Mouse (Mus musculus): ENCODE data around the gene Crtc1. TPM values are rescaled to one million over a fixed set of nuclear protein-coding genes. Genes with fewer than 3 reads are reported as not detected.
A peak's percentile ranks its signal among the peaks of the same experiment; 100 is the strongest.

The Crtc1 gene
- total and polyA plus RNA-seq, 2 experiments from 2014 or later = 51.7 to 52.9 TPM

- H3K4me2 ChIP-seq (ENCODE audit: low read depth) = peak overlapping the region; percentile 96
- DNase-seq (no peak), ATAC-seq (peak; percentile 61)
- TF ChIP-seq CTCF (IDR thresholded peaks at IDR 0.05; ENCODE audit: low read depth) = peak; percentile 4; the same call in 1 of the 2 replicates
- H3K4me3 ChIP-seq (ENCODE audit: low read depth, low read length) = peak overlapping the region; percentile 94
- H3K4me1 ChIP-seq (ENCODE audit: insufficient read depth) = peaks cover 19% of the 10 kb centered on the region
- peak overlapping the region; percentile 91 for H3K9ac ChIP-seq
- H3K27ac ChIP-seq (ENCODE audit: low read depth, low read length) = peak overlapping the region; percentile 91
- no peaks in the 10 kb centered on the region for H3K9me3 ChIP-seq (ENCODE audit: low read length)
- no peaks in the 10 kb centered on the region for H3K27me3 ChIP-seq (ENCODE audit: insufficient read depth, low read length)
- H3K36me3 ChIP-seq (ENCODE audit: insufficient read depth) = no peaks in the 10 kb centered on the region; the same call in 1 of the 2 replicates
- WGBS = 5% methylated on average over 56 of the region's 64 CpGs
These were observed 86.7 kb downstream of the Crtc1 start for GRCm38 (mm10) chr8:70352657-70353151.

GRCm38 (mm10) chr8:70352000-70352384 is 87.4 kb downstream of the Crtc1 start:
- no peak overlapping the region for H3K27ac ChIP-seq (ENCODE audit: low read depth, low read length)
- no peak for TF ChIP-seq CTCF (IDR thresholded peaks at IDR 0.05; ENCODE audit: low read depth)
- peak overlapping the region; percentile 91 for H3K9ac ChIP-seq
- ATAC-seq (no peak), DNase-seq (no peak)
- H3K4me3 ChIP-seq (ENCODE audit: low read depth, low read length) = peak overlapping the region; percentile 94
- H3K4me1 ChIP-seq (ENCODE audit: insufficient read depth) = peaks cover 19% of the 10 kb centered on the region
- H3K4me2 ChIP-seq (ENCODE audit: low read depth) = peak overlapping the region; percentile 96
- 24% methylated on average over 3 of the region's 3 CpGs for WGBS
- H3K9me3 ChIP-seq (ENCODE audit: low read length) = no peaks in the 10 kb centered on the region
- H3K36me3 ChIP-seq (ENCODE audit: insufficient read depth) = no peaks in the 10 kb centered on the region; the same call in 1 of the 2 replicates
- H3K27me3 ChIP-seq (ENCODE audit: insufficient read depth, low read length) = no peaks in the 10 kb centered on the region

- DNase-seq (no peak), ATAC-seq (no peak)
- Histone ChIP-seq H3K4me3 (ENCODE audit: low read depth, low read length) (peak overlapping the region; percentile 94), H3K4me1 (ENCODE audit: insufficient read depth) (peaks cover 19% of the 10 kb centered on the region), H3K4me2 (ENCODE audit: low read depth) (peak overlapping the region; percentile 96), H3K9me3 (ENCODE audit: low read length) (no peaks in the 10 kb centered on the region), H3K9ac (peak overlapping the region; percentile 91), H3K27me3 (ENCODE audit: insufficient read depth, low read length) (no peaks in the 10 kb centered on the region), H3K36me3 (ENCODE audit: insufficient read depth) (peaks cover 2% of the 10 kb centered on the region; the same call in 1 of the 2 replicates), H3K27ac (ENCODE audit: low read depth, low read length) (no peak overlapping the region)
- WGBS = 42% methylated on average over 15 of the region's 15 CpGs
- no peak for TF ChIP-seq CTCF (IDR thresholded peaks at IDR 0.05; ENCODE audit: low read depth)
These were observed 88.1 kb downstream of the Crtc1 start for GRCm38 (mm10) chr8:70351035-70351999.

- 0 out of 2 replicates have a peak overlapping the region, but pooled peaks have one; percentile 10 for H3K9ac ChIP-seq
- no peak overlapping the region for H3K27ac ChIP-seq (ENCODE audit: low read depth, low read length)
- DNase-seq (no peak), ATAC-seq (no peak)
- H3K27me3 ChIP-seq (ENCODE audit: insufficient read depth, low read length) = no peaks in the 10 kb centered on the region
- H3K4me1 ChIP-seq (ENCODE audit: insufficient read depth) = peaks cover 19% of the 10 kb centered on the region
- H3K4me2 ChIP-seq (ENCODE audit: low read depth) = no peak overlapping the region
- H3K9me3 ChIP-seq (ENCODE audit: low read length) = no peaks in the 10 kb centered on the region
- H3K36me3 ChIP-seq (ENCODE audit: insufficient read depth) = peaks cover 12% of the 10 kb centered on the region; the same call in 1 of the 2 replicates
- WGBS = 74% methylated on average over 1 of the region's 1 CpGs
- no peak for TF ChIP-seq CTCF (IDR thresholded peaks at IDR 0.05; ENCODE audit: low read depth)
- H3K4me3 ChIP-seq (ENCODE audit: low read depth, low read length) = no peak overlapping the region
These were observed 91.4 kb downstream of the Crtc1 start for GRCm38 (mm10) chr8:70347860-70348420.

- WGBS = 86% methylated on average over 4 of the region's 4 CpGs
- Histone ChIP-seq H3K27ac (ENCODE audit: low read depth, low read length) (no peak overlapping the region), H3K4me1 (ENCODE audit: insufficient read depth) (peaks cover 19% of the 10 kb centered on the region), H3K9ac (0 out of 2 replicates have a peak overlapping the region, but pooled peaks have one; percentile 10), H3K9me3 (ENCODE audit: low read length) (no peaks in the 10 kb centered on the region), H3K36me3 (ENCODE audit: insufficient read depth) (peaks cover 17% of the 10 kb centered on the region; the same call in 1 of the 2 replicates), H3K27me3 (ENCODE audit: insufficient read depth, low read length) (no peaks in the 10 kb centered on the region), H3K4me2 (ENCODE audit: low read depth) (no peak overlapping the region), H3K4me3 (ENCODE audit: low read depth, low read length) (no peak overlapping the region)
- no peak for ATAC-seq
- TF ChIP-seq CTCF (IDR thresholded peaks at IDR 0.05; ENCODE audit: low read depth) = no peak
- no peak for DNase-seq
These were observed 91.9 kb downstream of the Crtc1 start for GRCm38 (mm10) chr8:70347443-70347842.

GRCm38 (mm10) chr8:70344279-70344678 is 95.1 kb downstream of the Crtc1 start:
- peaks cover 43% of the 10 kb centered on the region for H3K36me3 ChIP-seq (ENCODE audit: insufficient read depth)
- ATAC-seq (no peak; the same call in 1 of the 2 replicates), DNase-seq (no peak)
- no peak overlapping the region for H3K4me3 ChIP-seq (ENCODE audit: low read depth, low read length)
- no peak for TF ChIP-seq CTCF (IDR thresholded peaks at IDR 0.05; ENCODE audit: low read depth)
- H3K4me1 ChIP-seq (ENCODE audit: insufficient read depth) = no peaks in the 10 kb centered on the region
- WGBS = 84% methylated on average over 2 of the region's 2 CpGs
- H3K27ac ChIP-seq (ENCODE audit: low read depth, low read length) = no peak overlapping the region
- H3K4me2 ChIP-seq (ENCODE audit: low read depth) = no peak overlapping the region
- no peaks in the 10 kb centered on the region for H3K27me3 ChIP-seq (ENCODE audit: insufficient read depth, low read length)
- H3K9me3 ChIP-seq (ENCODE audit: low read length) = no peaks in the 10 kb centered on the region
- no peak overlapping the region for H3K9ac ChIP-seq
